Mouse (Mus musculus): ENCODE data around the gene Lipo3.
"Not testable (repeated sequence)": the region's sequence is repeated elsewhere in the genome, so short reads cannot be mapped to it uniquely, and the experiment has no call there.

- not testable (repeated sequence) for TF ChIP-seq POLR2A (IDR thresholded peaks at IDR 0.05; ENCODE audit: control insufficient read depth, extremely low read depth, insufficient read depth, low read length, poor library complexity); CTCF (IDR thresholded peaks at IDR 0.05; ENCODE audit: borderline replicate concordance, control insufficient read depth, extremely low read depth, insufficient read depth, low read length, poor library complexity)
These were observed 193.2 kb downstream of the Lipo3 start for GRCm38 (mm10) chr19:33568551-33568950.

All from thymus, adult 2 months (tissue).